Mouse (Mus musculus) gastrocnemius, postnatal 25 days (tissue): ENCODE results near the gene Prrg2. TPM values are rescaled to one million over a fixed set of nuclear protein-coding genes. Genes with fewer than 3 reads are reported as not detected.
"Not testable (repeated sequence)": the region's sequence is repeated elsewhere in the genome, so short reads cannot be mapped to it uniquely, and the experiment has no call there.

ENCODE experiments used
- DNase-seq: peaks from one replicate; pipeline ENCODE4 v3.0.0; 2022
- long read RNA-seq, 2 experiments: library from polyadenylated mRNA; stranded (forward); transcript quantifications; one replicate each; pipeline ENCODE4 v2.0.0; 2021
- total RNA-seq, 2 experiments: library from RNA; stranded (reverse); gene quantifications; 1 replicate in 1 of 2; 2 replicates in 1 of 2; pipeline ENCODE4 v1.2.3; 2021

Gene Prrg2
- 1 to 10 TPM; 6.9 to 9.1 TPM for total RNA-seq
- long read RNA-seq, experiment 1, partial matches to known transcripts: 0 of 22 reads
- long read RNA-seq, experiment 1, other reads (novel, unspliced or antisense): 18 of 22 reads
- long read RNA-seq, experiment 2, transcript Prrg2-208 (8 exons, 1,623 nt): major isoform, 5 of 17 reads
- long read RNA-seq, experiment 2, partial matches to known transcripts: 0 of 17 reads
- long read RNA-seq, experiment 2, other reads (novel, unspliced or antisense): 9 of 17 reads

DNA sequence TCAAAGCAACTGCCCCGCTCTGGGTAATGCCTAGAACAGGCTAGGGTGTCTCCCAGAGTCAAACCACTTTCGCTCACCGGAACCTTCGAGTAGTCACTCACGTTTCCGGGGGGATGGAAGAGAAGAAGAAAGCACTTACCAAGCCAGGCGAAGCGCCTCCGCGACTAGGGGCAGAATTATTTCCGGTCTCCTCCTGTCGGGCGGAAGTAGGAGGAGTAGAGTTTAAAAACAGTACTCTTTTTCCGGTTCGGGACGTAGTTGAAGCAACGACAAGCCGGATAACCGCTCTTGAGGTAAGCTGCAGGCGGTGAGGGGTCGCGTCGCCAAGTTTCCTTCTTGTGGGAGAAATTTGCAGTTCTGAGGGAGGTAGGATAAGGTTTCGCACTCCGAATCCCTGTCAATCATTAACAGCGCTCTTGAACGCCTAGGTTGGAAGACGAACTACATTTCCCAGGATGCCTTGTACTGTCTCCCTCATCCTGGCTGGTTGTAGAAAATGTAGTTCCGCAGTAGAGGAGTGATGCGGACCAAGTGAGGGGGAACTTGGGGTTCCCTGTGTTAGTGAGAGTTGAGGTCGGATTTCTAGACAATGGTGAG is at the start of gene Prrg2, which contains the start of gene Nosip:
Gene Prrg2 (minus strand): TSS at position 439 of the 597 bp plus-strand sequence.
Gene Nosip (plus strand): TSS at position 191 of the 597 bp plus-strand sequence.
- DNase-seq: peak; percentile 92

DNA sequence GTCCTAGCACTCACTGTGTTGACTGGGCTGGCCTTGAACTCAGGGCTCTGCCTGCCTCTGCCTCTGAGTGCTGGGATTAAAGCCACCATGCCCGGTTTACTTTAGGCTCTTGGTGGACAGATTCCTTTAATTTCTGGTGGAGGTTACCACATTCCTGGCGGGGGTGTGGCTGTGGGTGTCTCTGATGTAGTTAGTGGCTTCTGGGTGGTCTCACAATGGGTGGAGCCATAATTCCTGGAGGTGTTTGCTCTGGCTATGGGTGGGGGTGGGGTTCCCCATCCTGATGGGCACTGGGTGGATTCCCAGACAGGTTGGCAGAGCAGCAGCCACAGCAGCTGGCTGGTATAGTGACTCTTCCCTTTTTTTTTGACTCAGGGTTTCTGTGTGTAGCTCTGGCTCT is 49.5 kb upstream of the Prrg2 start:
- DNase-seq: no peak

DNA sequence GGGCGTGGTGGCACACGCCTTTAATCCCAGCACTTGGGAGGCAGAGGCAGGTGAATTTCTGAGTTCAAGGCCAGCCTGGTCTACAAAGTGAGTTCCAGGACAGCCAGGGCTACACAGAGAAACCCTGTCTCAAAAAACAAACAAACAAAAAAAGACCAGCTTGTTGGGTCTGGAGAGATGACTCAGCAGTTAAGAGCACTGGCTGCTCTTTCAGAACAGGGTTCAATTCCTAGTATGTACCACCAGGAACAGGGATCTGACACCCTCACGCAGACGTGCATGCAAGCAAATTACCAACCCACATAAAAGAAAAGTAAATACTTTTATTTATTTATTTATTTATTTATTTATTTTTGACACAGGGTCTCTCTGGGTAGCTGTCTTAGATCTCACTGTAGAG is 47.6 kb upstream of the Prrg2 start:
- not testable (repeated sequence) for DNase-seq

DNA sequence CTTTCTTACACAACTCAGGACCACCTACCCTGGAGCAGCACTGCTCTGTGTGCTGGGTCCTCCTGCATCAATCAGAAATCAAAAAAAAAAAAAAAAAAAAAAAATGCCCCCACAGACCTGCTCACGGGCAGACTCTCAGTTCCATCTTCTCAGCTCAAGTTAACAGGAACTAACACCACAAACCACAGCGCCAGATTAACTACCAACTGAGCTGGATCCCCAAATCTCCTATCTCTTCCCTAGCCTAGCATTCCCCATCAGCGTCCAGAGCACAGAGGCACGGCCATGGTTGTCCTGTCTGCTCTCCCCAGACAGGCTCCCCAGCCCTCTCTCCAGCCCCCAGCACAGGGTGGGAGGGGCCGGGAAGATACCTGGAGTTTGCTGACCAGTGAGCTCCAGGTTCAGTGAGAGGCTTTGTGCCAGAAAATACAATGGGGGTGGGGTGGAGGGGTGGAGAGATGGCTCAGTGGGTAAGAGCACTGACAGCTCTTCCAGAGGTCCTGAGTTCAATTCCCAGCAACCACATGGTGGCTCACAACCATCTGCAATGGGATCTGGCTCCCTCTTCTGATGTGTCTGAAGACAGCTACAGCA is 44.7 kb upstream of the Prrg2 start:
- no peak for DNase-seq

DNA sequence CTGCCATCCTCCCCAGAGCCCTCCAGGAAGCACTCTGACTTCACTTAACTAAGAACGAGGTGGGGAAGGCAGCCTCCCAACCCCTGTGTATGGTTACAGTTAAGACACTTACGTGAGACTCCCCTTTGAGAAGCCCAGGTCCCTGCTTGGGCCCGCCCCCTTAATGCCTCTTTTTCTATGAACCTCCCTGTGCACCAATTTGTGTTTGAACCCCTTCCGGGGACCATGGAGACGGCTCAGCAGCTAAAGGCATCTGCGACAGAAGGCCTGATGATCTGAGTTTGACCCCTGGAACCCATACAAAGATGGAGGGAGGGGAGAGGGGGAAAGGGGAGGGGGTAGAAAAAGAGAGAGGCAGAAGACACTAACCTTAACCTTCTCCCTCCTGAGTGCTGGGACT is 44.0 kb upstream of the Prrg2 start:
- no peak for DNase-seq

DNA sequence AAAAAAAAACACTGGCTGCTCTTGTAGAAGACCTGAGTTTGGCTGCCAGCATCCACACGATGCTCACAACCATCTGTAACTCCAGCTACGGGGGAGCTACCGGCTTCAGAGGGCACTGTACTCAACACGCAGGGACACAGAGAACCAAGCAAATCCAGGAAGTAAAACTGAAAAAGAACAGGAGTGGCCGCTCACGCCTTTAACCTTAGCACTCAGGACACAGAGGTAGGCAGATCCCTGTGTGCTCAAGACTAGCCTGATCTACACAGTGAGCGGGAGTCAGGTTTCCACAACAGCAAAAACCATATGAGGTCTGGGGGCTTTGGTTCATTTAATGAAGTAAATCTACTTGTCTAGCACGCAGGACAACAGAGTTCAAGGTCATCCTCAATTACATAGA is 43.0 kb upstream of the Prrg2 start:
- DNase-seq: no peak

DNA sequence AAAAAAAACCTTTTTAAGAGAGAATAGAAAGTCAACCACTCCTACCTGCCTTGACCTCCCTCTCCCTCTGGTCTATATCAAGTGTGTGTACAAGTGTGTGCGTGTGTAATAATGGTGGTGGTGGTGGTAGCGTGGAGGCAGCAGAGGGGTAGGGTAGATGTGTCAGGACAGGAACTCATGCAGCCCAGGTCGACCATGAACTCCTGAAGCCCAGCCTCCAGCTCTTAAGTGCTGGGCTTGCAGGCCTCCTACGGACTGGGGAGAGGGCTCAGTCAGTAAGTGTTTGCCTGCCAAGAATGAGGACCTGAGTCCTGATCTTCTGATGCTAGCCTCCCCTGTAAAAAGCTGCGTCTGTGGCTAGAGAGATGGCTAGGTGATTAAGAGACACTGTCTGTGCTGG is 42.5 kb upstream of the Prrg2 start:
- DNase-seq: no peak

DNA sequence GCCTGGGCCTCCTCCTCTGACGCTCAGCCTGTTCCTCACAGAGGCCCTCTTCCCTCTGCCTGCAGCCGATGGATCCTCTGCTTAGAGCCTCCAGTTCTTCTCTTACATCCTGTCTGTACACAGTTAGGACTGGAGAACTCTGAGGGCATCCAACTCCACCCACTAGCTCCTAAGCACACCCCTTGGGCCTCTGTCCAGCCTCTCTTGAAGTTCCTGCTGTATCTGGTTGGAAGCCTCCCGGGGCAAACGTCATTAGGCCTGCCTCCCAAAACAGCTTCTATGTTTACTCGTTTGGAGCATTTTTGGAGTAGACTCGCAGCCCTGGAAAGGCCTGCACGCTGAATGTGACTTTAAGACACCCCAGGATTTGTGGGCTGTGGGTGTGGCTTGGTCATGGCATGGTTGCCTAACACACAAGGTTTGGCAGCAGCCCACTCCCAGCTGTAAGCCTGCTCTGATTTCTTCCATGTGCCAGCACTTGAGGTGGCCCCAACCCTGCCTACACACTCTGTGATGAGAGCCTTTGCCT is 41.2 kb upstream of the Prrg2 start, which contains the start of gene Fcgrt:
Gene Fcgrt (minus strand): TSS at position 200 of the 529 bp plus-strand sequence.
- DNase-seq: peak; percentile 96

DNA sequence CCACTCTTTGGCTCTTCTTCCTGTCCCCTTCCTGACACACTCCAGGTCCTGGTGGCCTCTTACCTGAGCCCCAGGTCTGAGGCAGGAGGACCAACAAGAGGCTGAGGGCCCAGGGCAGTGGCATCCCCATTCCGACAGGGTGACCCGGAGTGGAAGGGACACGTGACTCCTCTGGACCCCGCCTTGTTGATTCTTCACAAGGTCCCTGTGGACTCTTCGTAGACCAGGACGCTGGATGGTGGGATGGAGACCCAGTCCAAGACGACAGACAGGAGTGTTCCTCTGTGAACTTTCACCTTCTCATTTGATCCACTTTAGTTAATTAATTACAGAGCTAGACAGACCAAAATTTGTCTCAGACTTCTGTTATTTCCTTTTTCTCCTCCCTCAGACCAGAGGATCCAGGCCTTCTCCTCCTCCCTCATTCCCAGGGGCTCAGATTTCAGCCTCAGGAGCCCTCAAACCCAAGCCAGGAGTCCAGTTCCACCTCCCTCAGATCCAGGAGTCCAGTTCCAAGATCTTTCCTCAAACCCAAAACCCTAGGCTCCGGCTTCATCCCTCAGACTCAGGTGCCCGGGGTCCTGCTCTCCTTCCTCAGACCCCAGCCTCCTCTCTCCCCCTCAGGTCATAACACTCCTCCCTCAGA is 40.6 kb upstream of the Prrg2 start:
- DNase-seq: no peak

DNA sequence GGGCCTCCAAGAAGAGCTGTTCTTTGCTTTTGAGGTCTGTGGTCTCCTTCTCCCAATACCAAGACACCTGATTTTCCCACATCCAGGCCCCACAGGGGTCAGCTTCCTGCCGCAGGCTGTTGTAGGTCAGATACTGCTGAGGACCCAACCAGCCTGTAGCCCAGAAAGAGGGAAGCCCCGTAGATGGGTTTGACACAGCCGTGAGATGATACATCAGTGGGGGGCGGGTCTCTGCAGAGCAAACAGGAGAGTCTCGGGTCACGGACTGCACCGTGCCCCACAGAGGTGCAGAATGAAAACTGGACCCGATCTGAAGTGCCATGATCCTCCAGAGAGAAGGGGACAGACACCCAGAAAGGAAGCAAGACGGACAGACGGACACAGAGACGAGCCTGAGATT is 40.0 kb upstream of the Prrg2 start:
- no peak for DNase-seq

DNA sequence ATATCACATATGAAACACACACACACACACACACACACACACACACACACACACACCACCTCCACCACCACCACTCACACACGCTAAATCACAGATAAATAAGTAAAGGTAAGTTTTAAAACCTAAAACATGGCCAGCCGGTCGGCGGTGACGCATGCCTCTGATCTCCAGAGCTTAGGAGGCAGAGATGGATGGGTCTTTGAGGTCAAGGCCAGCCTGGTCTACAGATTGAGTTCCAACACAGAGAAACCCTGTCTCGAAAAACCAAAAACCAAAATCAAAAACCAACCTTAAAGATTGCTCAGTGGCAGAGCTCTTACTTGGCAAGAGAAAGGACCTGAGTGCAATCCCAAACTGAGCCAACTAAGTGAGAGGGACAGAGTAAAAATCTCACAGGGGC is 37.6 kb upstream of the Prrg2 start:
- DNase-seq: no peak

DNA sequence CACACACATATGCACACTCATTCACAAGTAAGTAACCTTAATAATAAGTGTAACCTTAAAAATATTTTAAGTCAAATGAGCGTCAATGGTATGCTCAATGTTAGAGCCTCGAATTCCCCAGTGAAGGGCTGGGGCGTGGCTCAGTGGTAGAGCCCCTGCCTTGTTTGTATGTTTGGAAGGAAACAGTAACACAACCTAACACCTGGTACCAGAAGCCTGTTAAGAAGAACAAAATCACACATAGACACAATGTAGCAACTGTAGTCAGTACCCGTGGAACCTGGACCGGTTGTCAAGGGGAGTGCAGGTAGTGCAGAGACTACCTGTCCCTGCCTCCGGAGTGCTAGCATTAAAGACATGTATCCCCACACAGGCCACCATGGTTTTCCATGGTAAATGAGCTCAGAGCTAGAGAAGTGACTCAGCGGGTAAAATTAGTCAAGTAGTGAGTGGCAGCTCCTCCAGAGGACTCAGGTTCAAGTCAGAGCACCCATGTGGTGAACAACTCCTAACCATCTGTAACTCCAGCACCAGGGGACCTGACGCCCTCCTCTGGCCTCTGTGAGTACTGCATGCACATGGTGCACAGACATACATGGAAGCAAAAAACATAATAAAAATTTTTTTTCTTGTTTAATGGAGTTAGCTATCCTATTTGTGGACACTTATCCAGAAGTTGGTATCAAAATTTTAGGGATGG is 36.2 kb upstream of the Prrg2 start:
- DNase-seq: no peak

DNA sequence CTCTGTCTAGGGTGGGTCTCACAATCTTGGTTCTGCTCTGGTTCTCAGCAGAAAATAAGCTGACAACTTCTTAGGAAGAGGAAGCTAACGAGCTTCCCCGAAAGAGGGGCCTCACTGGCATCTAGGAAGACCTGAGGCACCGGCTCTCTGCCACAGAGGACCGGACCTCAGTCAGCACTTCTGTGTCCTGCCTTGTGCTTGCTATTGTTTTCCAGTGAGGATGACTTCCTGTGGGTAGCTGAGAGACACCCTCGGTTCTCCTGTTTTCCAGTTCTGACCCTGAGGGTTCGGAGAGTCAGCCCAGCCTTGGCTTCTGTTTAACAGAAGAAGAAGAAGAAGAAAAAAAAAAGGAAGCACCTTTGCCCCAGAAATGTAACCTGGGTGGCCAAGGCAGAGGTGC is 35.0 kb upstream of the Prrg2 start:
- DNase-seq: no peak

DNA sequence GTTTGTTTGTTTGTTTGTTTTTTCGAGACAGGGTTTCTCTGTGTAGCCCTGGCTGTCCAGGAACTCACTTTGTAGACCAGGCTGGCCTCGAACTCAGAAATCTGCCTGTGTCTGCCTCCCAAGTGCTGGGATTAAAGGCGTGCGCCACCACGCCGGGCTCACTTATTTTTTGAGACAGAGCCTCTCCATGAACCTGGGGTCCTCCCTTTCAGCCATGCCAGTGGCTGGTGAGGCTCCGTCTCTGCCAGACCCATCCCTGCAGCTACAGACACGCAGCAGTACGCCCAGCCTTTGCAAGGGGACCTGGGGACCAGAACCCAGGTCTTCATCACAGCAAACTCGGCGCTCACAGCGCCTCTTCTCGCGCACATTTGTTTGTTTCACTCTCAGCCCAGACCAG is 33.5 kb upstream of the Prrg2 start:
- not testable (repeated sequence) for DNase-seq

DNA sequence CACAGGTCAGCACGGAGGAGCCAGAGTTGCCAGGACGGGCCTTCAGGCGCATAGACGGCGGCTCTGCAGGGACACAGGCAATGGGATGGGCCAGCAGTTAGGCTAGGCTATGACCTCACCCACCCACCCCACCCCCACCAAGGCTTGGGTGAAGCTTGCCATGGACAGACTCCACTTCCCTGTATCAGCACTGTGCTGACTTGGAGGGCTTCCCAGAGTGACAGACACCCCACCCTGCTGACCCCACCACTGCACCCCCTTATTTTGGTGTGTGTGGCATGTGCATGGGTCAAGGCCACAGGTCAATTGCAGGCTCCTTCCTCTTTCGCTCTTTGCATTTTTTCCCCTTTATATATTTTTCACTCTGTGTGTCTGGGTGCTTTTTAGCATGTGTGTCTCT is 32.9 kb upstream of the Prrg2 start:
- peak; percentile 49 for DNase-seq

DNA sequence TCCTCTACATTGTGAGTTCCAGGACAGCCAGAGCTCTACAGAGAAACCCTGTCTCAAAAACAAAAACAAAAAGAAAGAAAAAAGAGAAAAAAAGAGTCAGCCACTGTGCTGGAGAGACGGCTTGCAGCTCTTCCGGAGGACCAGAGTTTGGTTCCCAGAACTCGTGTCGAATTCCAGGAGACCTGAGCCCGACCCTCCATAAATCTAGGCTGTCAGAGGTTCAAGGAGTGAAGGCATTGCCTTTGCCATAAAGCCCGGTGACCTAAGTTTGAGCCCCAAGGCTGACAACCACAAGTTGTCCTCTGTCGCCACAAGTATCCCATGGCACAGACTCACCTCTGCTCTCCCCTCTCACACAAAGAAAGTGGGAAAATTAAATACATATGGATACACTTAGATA is 31.6 kb upstream of the Prrg2 start:
- no peak for DNase-seq

DNA sequence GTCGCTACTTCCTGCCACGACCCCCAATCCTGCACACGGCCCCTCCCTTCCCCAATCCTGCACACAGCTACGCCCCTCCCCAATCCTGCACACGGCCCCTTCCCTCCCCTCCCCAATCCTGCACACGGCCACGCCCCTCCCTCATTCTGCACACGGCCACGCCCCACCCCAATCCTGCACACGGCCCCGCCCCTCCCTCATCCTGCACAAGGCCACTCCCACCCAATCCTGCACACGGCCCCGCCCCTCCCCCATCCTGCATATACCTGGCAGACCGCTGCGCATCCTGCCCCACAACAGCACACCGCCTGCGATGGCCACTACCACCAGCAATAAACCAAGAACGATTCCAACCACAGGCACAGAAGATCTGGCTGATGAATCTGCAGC is 31.0 kb upstream of the Prrg2 start:
- DNase-seq: no peak

DNA sequence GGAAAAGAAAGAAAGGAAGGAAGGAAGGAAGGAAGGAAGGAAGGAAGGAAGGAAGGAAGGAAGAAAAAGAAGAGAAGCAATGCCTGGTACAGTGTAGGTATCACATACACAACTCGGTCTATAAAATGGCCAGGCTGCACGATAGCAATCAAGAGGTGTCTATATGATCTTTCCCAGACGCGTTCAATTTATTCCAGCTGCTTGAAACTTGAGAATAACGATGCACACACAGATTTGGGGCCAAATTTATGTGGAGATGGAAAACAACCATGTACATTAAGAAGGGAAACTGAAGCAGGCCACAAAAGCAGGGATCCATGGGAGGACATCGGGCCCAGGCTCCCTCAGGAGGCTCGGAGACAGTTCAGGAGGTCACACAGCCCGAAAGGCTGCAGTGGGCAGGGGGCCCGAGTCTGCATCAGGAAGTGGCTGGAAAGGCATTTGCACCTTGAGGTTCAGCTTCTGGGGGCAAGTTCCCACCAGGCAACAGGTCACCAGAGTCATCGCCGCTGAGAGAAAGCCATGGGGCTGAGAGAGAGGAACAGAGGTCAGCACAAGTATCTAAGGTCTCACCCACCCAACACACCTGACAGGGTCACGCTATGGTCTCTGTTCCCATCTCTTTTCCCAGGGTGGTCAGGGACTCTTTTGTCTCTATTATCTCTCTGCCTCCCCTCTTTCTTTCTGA is 30.5 kb upstream of the Prrg2 start:
- DNase-seq: no peak

DNA sequence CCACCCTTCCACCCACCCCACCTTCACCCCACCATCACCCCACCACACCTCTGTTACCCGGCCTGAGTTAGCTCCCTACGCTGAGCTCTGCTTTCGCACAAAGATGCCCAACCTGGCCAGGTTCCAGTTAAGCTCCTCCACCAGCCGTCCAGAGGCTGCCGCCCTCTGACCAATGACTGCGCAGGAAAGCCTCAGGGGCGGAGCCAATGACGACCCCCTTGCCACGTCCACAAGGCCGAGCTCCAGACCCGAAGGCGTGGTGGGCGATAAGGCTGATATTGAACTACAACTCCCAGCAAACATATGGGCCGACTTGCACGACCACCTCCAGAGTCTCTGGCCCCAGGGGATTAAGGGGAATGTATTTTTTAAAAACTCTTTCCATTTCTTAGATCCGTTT is 29.6 kb upstream of the Prrg2 start, which contains the start of gene Rcn3:
Gene Rcn3 (minus strand): TSS at position 174 of the 400 bp plus-strand sequence.
- DNase-seq: peak; percentile 88

DNA sequence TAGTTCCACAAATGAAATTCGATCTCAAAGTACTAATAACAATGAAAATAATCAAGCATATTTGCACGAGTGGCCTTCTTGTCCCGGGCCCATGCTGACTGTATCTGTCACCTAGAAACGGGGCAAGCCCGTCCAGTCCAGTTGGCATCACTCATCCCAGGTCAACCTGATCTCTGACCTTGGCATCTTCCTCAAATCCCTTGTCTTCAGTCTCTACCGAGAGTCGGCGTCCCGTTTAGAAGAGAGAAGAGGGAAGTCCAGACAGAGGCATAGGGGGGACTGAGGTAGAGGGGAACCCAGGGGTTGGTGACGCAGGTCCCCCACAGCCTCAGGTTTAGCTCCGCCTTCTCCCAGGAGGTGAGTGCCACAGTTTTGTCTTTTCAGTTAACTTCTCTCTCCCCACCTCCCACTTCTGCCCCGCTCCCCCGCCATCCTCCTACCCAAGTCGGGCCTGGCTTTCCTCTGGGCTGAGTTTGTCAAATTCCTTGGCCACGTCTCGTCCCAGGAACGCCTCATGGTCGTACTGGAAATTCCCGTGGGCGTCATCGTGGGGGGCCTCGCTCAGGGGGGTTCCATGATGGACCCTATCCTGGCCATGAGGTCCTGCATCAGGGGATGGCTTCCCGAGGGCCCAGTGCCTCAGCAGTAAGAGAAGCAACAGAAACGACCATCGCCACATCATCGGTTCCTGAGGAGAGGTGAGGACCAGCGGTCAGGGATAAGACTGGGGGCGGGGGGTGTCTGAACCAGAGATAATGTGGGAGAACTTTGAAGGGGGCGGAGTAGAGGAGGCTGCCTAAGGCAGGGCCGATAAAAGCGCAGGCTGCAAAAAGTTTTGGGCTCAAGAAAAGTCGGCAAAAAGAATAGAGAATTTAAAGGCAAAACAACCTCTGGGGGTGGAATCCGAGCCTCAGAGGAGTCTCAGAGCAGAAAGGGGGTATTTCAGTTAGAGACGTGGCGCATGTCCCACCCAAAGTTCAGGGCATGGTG is 28.8 kb upstream of the Prrg2 start:
- DNase-seq: no peak
